Mouse (Mus musculus) forebrain, embryonic 14.5 days (tissue): ENCODE data around the gene Taf9. TPM values are rescaled to one million over a fixed set of nuclear protein-coding genes. Genes with fewer than 3 reads are reported as not detected.

Experiments
- ATAC-seq: fragments of 200-750 bp; cut with Nextera tagmentation; 2 replicates; pipeline ENCODE4 v1.8.0; 2017; ENCODE audit warnings: mild to moderate bottlenecking, moderate library complexity
- DNase-seq: peaks from one replicate; pipeline ENCODE4 v3.0.0-alpha.2; 2015; ENCODE audit warnings: low spot score
- H3K27ac ChIP-seq: fragments of 300-500 bp; sonication (generic); 2 replicates; pipeline ENCODE4 v1.5.1; 2014; ENCODE audit warnings: low read depth, mild to moderate bottlenecking, control low read depth, low read length, moderate library complexity
- H3K27me3 ChIP-seq: fragments of 300-500 bp; sonication (generic); replicated peaks from 2 replicates; pipeline ENCODE4 v1.6.1; 2014; ENCODE audit warnings: low read length, control low read depth, mixed read lengths; ENCODE audit not compliant: control insufficient read depth, insufficient read depth
- H3K36me3 ChIP-seq: fragments of 300-500 bp; sonication (generic); 2 replicates; pipeline ENCODE4 v1.6.1; 2014; ENCODE audit warnings: low read length, control low read depth; ENCODE audit not compliant: control insufficient read depth, insufficient read depth
- H3K4me1 ChIP-seq: fragments of 300-500 bp; sonication (generic); 2 replicates; pipeline ENCODE4 v1.6.1; 2014; ENCODE audit warnings: antibody characterized with exemption, low read length, control low read depth; ENCODE audit not compliant: control insufficient read depth, insufficient read depth
- H3K4me2 ChIP-seq: fragments of 300-500 bp; sonication (generic); 2 replicates; pipeline ENCODE4 v1.6.1; 2014; ENCODE audit warnings: mild to moderate bottlenecking, control low read depth, low read length
- H3K4me3 ChIP-seq: fragments of 300-500 bp; sonication (generic); 2 replicates; pipeline ENCODE4 v1.5.1; 2014; ENCODE audit warnings: low read depth, low read length, control low read depth
- H3K9ac ChIP-seq: fragments of 300-500 bp; sonication (generic); 2 replicates; pipeline ENCODE4 v1.6.1; 2014; ENCODE audit warnings: mild to moderate bottlenecking, low read length, control low read depth, moderate library complexity
- H3K9me3 ChIP-seq: fragments of 300-500 bp; sonication (generic); replicated peaks from 2 replicates; pipeline ENCODE4 v1.6.1; 2016; ENCODE audit warnings: low read length, control low read depth, mixed read lengths; ENCODE audit not compliant: control insufficient read depth
- WGBS: fragments of 180-500 bp; shearing (Covaris S2); extraction: QIAGEN DNeasy Blood & Tissue Kit; methylation state at CpG from one replicate; pipeline ENCODE4 v1.1.7; 2014; 5-methylcytosine and 5-hydroxymethylcytosine counted together
- polyA plus RNA-seq: library from polyadenylated mRNA; unstranded; fragments of >200 nt; fragmentation: Nextera tagmentation; extraction: Ambion mirVana; gene quantifications from 2 replicates; pipeline ENCODE4 v1.2.1, GENCODE M21; 2014

The Taf9 gene
- polyA plus RNA-seq, 1 experiment from 2014 or later = 23.4 TPM

DNA sequence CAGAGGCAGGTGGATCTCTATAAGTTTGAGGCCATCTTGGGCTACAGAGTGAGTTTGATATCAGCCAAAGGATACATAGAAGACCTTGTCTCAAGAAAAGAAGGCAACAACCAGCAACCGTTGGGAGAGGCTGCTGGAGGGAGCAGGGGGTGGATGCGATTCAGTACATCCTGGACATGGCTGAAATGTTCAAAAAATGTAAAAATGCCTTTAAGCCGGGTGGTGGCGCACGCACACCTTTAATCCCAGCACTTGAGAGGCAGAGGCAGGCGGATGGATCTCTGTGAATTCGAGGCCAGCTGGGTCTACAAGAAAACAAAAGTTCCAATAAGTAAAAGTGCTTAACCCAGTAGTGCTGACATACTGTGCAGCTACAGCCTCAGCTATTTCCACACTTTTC, 36.1 kb downstream of the Taf9 start:
- Histone ChIP-seq H3K9me3 (no peaks in the 10 kb centered on the region), H3K4me3 (no peak overlapping the region), H3K4me1 (no peaks in the 10 kb centered on the region), H3K27me3 (no peaks in the 10 kb centered on the region), H3K36me3 (no peaks in the 10 kb centered on the region), H3K9ac (no peak overlapping the region), H3K27ac (no peak overlapping the region), H3K4me2 (no peak overlapping the region)
- no peak for DNase-seq
- no peak for ATAC-seq
- 59% methylated on average over 7 of the region's 7 CpGs for WGBS

DNA sequence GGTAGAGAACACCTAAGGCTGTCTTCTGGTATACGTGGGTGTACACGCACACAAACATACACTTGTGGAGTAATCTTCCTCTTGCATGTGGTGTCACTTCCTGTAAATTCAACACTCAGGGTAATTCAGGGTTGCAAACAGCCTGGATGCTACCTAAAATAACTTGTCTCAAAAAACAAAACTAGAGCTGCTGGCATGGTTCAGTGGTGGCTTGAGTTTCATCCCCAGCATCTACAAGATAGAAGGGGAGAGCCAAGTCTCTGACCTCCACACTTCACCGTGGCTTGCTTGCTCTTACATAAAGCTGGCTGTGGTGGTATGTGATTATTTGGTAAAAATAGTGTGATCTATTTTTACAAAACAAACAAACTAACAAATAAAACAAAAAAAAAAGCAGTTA, 46.2 kb downstream of the Taf9 start:
- DNase-seq = no peak
- no peak overlapping the region for H3K9ac ChIP-seq
- peaks cover 39% of the 10 kb centered on the region for H3K36me3 ChIP-seq
- H3K4me1 ChIP-seq = no peaks in the 10 kb centered on the region
- no peak for ATAC-seq
- no peaks in the 10 kb centered on the region for H3K27me3 ChIP-seq
- no peaks in the 10 kb centered on the region for H3K9me3 ChIP-seq
- no peak overlapping the region for H3K4me2 ChIP-seq
- H3K27ac ChIP-seq = no peak overlapping the region
- 92% methylated on average over 3 of the region's 3 CpGs for WGBS
- no peak overlapping the region for H3K4me3 ChIP-seq

- DNase-seq (no peak), ATAC-seq (no peak)
- WGBS = 95% methylated on average over 10 of the region's 10 CpGs
- Histone ChIP-seq H3K27ac (no peak overlapping the region), H3K4me1 (no peaks in the 10 kb centered on the region), H3K36me3 (peaks cover 52% of the 10 kb centered on the region), H3K4me2 (no peak overlapping the region), H3K9ac (no peak overlapping the region), H3K9me3 (no peaks in the 10 kb centered on the region), H3K27me3 (no peaks in the 10 kb centered on the region), H3K4me3 (no peak overlapping the region)
Observed at GRCm38 (mm10) chr13:100698866-100699265, 47.5 kb downstream of the Taf9 start.

DNA sequence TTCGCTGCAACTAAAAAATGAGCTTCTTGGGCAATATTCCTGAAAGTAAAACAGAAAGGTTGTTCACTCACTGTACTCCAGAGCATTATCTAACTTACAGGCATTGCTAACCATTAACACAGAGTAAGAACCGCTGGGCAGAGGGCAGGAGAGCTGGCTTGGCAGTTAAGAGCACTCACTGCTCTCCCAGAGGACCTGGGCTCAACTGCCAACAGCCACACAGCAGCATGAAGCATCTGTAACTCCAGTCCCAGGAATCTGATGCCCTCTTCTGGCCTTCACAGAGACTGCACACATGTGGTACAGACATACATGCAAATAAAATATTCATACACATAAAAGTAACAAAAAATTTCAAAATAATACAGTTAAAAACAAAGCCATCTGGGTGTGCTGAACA, 52.1 kb downstream of the Taf9 start:
- Histone ChIP-seq H3K9me3 (no peaks in the 10 kb centered on the region), H3K36me3 (peaks cover 81% of the 10 kb centered on the region), H3K4me3 (no peak overlapping the region), H3K27ac (no peak overlapping the region), H3K27me3 (no peaks in the 10 kb centered on the region), H3K4me1 (no peaks in the 10 kb centered on the region), H3K9ac (no peak overlapping the region), H3K4me2 (no peak overlapping the region)
- 91% methylated on average over 2 of the region's 2 CpGs for WGBS
- DNase-seq (no peak), ATAC-seq (no peak)

Other genes starting within 250 kb of the Taf9 start
- gene Naip1, start 198.7 kb upstream of the Taf9 start, polyA plus RNA-seq = not detected in 2 replicates
- 63.0 and 64.8 TPM in 2 replicates for gene Gtf2h2, start 159.0 kb upstream of the Taf9 start, polyA plus RNA-seq
- gene Ocln, start 98.9 kb upstream of the Taf9 start, polyA plus RNA-seq = 5.6 and 10.5 TPM in 2 replicates
- gene Marveld2, start 34.6 kb upstream of the Taf9 start, polyA plus RNA-seq = 1.2 and 1.8 TPM in 2 replicates
- gene Ak6, start 600 bp upstream of the Taf9 start, polyA plus RNA-seq = 380 and 419 TPM in 2 replicates
- gene Rad17, start 528 bp upstream of the Taf9 start, polyA plus RNA-seq = 24.0 and 25.4 TPM in 2 replicates
- 1.2 and 1.4 TPM in 2 replicates for gene Ccdc125, start 18.1 kb downstream of the Taf9 start, polyA plus RNA-seq
- 53.5 and 54.6 TPM in 2 replicates for gene Cdk7, start 79.4 kb downstream of the Taf9 start, polyA plus RNA-seq
- gene Mrps36, start 93.1 kb downstream of the Taf9 start, polyA plus RNA-seq = 112 and 125 TPM in 2 replicates
- gene Cenph, start 124.3 kb downstream of the Taf9 start, polyA plus RNA-seq = 16.5 and 20.4 TPM in 2 replicates
- gene Ccnb1, start 135.0 kb downstream of the Taf9 start, polyA plus RNA-seq = 164 and 215 TPM in 2 replicates
- 35.8 and 39.4 TPM in 2 replicates for gene Slc30a5, start 181.8 kb downstream of the Taf9 start, polyA plus RNA-seq